Mouse (Mus musculus) liver (tissue): ENCODE measurements around the gene Tnf.
A peak's percentile ranks its signal among the peaks of the same experiment; 100 is the strongest.

Experiments used
- DNase-seq: peaks from one replicate; pipeline ENCODE4 v3.0.0-alpha.2; 2020; ENCODE audit warnings: mixed read lengths

Tnf gene

DNA sequence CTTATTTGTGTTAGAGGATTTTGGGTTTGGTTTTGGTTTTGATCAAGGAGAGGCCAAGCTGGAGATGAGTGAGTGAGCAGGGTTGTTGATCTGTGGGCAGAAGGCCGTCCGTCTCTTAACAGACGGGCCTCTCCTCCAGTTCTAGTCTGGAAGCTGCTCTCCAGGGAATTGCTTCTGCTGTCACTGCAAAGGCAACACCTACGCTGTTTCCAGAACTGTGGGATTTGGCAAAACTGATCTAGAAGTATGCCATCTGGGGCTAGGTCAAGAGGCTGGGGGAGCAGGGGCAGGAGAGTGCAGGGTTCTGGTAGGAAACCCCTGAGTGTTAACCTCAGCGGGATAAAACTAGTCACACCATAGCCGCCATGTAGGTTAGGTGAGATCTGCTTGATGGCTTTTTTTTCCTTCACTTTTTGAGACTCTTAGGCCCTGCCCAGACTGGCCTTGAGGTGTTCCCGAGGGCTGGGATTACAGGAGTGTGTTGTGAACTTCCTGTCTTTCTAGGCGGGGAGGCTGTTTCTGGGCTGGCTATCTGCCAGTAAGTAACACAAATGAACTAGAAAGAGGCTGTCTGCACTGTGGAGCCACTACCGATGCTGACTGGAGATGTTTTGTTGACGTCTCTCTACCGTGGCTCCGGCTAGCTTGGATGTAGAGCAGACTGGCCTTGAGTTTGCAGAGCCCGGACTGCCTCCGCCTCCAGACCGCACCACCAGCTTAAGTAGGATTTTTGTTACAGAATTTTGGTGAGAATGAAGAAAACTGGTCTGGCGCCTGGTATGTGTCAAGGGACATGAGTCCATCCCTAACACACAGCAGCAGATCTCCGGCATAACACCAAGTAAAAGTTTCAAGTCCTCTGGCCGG, 31.5 kb upstream of the Tnf start, which contains the start of gene Atp6v1g2:
Gene Atp6v1g2 (plus strand): TSS at position 547 of the 867 bp plus-strand sequence.
- no peak for DNase-seq

GRCm38 (mm10) chr17:35232659-35233058, 30.9 kb upstream of the Tnf start:
- no peak for DNase-seq

- peak; percentile 82 for DNase-seq
Observed at GRCm38 (mm10) chr17:35232043-35232442, 30.2 kb upstream of the Tnf start.

DNA sequence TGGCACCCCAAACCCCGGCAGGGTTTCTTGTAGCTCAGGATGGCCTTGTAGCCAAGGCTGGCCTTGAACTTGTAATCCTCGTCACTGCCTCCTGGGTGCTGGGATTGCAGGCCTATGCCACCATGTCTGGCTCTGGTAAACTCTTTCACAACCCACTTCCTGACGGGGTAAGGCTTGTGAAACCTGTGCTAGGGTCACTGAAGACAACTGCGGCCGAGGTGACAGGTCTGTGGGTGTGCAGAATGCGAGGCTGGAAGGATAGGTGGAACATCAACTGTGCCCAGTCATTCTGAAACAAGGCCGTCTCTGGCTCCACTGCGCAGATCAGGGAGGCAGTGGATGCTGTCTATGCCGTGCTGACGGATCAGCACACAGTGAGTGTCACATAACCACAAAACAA, 29.2 kb upstream of the Tnf start:
- DNase-seq: no peak

GRCm38 (mm10) chr17:35226561-35227046, 24.8 kb upstream of the Tnf start:
- no peak for DNase-seq

GRCm38 (mm10) chr17:35225456-35225855, 23.6 kb upstream of the Tnf start:
- no peak for DNase-seq

DNA sequence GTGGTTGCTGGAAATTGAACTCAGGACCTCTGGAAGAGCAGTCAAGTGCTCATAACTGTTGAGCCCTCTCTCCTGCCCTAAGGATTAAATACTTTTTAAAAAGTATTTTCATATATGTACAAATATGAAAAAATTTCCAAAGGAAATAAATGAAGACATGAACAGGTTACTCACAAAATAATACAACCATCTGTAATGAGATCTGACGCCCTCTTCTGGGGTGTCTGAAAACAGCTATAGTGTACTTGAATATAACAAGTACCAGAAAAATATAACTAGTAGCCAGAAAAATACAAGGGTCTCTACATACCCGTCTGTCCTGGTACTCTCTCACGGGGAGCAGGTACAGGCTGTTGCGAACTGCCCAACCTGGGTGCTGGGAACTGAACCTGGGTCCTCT, 22.8 kb upstream of the Tnf start:
- no peak for DNase-seq

- DNase-seq: peak; percentile 18
Observed at GRCm38 (mm10) chr17:35222299-35222698, 20.5 kb upstream of the Tnf start.

GRCm38 (mm10) chr17:35220156-35220952, 18.5 kb upstream of the Tnf start, which contains the start of gene Gm16181:
TSS of gene Gm16181 (plus strand) at chr17:35220834.
- no peak for DNase-seq

- peak; percentile 26 for DNase-seq
Observed at GRCm38 (mm10) chr17:35219601-35220041, 17.8 kb upstream of the Tnf start.

DNA sequence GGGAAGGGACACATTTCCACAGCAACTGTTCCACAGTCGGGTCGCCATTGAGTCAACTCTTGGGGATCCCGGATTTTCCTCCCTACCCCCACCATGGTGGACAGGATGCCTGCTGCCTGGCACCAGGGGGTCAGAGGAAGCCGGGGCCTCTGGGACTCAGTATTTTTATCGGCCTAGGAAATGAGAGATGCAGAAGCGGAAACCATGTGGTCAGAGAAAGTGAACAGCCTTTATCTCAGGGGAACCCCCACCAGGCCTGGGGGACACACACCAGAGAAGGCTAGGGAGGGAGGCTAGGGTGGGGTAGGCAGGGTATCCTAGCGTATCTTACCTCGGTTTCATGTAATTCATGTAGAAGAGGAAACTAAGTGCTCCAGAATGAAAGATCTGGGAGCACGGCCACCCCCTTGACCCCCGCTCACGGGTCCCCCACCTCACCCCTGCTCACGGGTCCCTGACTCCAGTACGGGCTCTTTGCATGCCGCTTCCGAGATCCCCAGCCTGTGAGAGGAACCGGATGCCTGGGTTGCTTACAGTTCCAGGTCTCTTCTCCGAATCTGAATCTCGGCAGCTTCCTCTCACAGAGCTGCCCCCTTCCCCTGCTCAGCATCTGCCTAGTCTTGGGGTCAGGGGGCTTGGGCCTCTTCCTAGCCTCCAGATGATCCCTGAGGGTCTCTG, 16.8 kb upstream of the Tnf start:
- peak; percentile 28 for DNase-seq

- no peak for DNase-seq
Observed at GRCm38 (mm10) chr17:35213071-35213470, 11.3 kb upstream of the Tnf start.

- DNase-seq: no peak
Observed at GRCm38 (mm10) chr17:35210593-35210992, 8.8 kb upstream of the Tnf start.

DNA sequence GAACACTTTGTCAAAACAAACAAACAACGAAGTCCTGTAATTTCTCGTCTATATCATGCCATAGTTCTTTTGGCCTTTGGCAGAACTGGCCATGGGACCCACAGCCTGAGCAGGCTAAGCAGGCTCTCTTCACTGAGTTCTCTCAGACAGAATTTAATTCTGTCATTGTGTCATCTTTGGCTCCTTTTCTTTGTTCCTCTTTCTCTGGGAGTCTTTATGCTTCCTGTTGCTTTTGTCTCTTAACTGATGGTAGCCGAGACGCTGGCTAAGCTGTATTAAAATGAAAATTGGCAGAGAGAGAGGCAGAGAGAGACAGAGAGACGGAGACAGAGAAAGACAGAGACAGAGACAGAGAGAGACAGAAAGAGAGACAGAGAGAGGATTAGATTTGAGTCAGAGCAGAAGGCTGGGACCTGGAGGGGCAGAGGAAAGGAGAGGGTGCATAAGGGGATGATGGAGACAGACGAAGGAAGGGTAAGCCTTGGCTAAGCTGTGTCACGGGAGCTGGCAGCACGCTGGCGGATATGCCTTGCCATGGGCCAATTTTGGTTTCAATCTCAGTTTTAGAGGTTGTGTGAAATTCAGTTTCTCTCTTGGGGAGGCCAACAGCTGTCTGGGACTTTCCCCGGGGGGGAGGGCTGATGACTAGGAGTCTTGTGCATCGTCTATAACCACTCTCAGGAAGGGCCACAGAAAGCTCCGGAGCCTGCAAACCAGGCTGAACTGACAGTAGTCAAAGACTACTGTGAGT, 8.2 kb upstream of the Tnf start:
- DNase-seq: no peak

DNA sequence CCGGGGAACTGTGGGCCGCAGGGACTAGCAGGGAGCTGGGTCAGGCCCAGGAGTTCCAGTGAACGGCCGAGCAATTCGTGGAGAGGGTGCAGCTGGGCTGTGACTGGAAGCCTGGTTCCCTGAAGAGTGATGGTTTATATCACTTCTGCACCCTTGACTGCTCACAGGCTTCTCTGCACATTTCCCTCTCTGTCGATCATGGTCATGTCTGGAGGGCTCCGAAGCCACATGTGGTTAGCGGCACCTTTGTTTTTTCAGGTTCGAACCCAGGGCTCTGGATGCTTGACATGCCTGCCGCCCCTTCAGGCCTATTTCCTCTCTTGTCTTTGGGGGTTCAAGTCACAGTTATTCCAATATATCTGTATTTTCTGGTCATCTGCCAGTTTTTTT, 3.6 kb upstream of the Tnf start:
- DNase-seq: no peak

- no peak for DNase-seq
Observed at GRCm38 (mm10) chr17:35204494-35205379, 2.9 kb upstream of the Tnf start, which contains the start of gene Lta. TSS of gene Lta (minus strand) at chr17:35205351.

- DNase-seq: no peak
Observed at GRCm38 (mm10) chr17:35202442-35202841, 635 bp upstream of the Tnf start.

DNA sequence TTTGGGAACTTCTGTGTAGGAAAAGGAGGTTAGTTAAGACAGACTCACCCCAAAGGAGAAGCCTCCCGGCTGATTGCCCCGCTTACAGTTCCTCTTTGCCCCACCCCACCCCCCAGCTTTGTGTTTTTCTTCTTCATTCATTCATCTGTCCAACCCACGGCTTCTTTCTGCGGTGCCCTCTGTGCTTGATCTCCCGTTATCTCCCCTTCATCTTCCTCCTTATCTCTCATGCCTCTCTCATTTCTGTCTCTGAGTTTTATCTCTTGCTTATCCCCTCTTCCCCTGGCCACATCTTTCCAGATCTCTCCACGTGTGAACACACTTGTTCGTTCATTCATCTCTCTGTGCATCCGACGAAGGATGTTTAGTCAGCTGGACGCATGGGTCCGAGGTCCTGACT, 679 bp downstream of the Tnf start:
- no peak for DNase-seq

DNA sequence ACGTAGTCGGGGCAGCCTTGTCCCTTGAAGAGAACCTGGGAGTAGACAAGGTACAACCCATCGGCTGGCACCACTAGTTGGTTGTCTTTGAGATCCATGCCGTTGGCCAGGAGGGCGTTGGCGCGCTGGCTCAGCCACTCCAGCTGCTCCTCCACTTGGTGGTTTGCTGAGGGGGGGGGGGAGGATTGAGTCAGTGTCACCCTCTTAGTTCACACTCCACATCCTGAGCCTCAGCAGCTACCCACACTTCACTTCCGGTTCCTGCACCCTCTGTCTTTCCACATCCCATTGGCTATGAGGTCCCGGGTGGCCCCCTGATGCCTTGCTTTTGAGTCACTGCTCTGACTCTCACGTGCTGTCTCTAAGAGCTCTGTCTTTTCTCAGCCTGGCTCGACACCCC, 1.4 kb downstream of the Tnf start:
- DNase-seq: peak; percentile 43

- no peak for DNase-seq
Observed at GRCm38 (mm10) chr17:35198946-35199345, 2.9 kb downstream of the Tnf start.

DNA sequence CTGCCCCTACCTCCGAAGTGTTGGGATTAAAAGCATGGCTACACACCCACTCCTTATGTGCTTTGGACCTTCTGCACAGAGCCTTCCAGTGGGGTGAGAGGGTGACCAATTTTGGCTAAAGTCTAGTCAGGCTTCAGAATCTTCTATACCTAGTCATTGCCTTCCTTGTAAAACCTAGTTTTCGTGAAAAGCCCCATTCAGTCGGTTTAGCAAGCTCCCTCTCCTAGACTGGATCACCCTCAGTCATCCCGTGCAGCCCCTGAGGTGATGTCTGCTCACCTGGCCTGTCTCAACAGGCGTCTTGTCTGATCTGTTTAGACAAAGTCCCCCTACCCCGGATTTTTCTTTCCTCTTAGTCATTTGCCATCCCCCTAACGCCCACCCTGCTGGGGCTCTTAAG, 3.8 kb downstream of the Tnf start:
- DNase-seq: no peak
